Mouse (Mus musculus) liver, embryonic 14.5 days (tissue): ENCODE measurements at regions not wholly inside any gene's neighbourhood (a gene's known extent, or its start where the extent isn't known, plus 50 kb on each side); places are given as distances from the start of the nearest gene placed in this dataset.

Experiments used
- CTCF ChIP-seq: IDR thresholded peaks from 2 replicates; pipeline ENCODE4 v1.5.1; 2016; ENCODE audit warnings: antibody characterized with exemption, low read depth, control low read depth
- EP300 ChIP-seq: IDR thresholded peaks from 2 replicates; pipeline ENCODE4 v1.6.1; 2016; ENCODE audit warnings: antibody characterized with exemption, low read depth

DNA sequence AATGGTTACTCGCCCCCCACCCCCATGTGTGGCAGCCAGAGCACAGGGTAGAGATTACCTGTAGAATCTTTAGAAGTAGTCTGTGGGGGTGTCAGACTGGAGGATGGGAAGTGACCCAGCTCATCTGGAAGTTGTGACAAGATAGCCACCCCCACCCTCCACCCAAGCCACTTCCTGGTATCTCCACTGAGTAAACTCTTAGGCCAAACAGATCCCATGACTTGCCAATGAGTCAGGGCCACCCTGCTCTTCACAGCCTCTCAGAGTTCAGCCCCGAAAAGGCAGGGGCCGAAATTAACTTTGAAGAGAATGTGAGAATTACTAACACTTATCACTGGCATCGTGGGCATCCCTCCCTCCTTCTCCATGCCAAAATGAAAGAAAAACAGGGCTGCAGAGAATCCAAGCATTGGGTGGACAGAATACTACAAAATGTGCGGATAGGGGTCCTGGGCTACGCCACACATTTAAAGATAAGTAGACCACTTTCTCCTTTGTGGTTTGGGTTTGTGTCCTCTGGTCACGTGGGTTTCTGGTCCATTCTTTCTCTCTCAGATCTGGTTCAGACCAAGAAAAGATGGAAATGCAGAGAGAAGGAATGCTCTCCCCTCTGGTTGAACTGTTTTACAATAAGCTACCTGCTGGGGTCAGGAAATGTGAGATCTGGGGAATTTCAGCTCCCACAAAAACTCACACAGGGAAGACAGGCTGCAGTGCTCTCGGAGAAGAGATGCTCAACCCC is 250.6 kb downstream of the Sox9 start:
- no peak for TF ChIP-seq CTCF
- TF ChIP-seq EP300: no peak
